Mouse (Mus musculus) small intestine, adult 2 months (tissue): ENCODE results near the gene Kcnk7.

Source experiments
- CTCF ChIP-seq: fragments of 200-500 bp; IDR thresholded peaks from 2 replicates; pipeline ENCODE4 v1.5.1; 2012; ENCODE audit warnings: low read depth, mild to moderate bottlenecking, control low read depth, inconsistent platforms, low read length, moderate library complexity, mixed read lengths; ENCODE audit not compliant: insufficient replicate concordance, insufficient read length; ENCODE audit errors: extremely low read depth
- POLR2A ChIP-seq: fragments of 200-500 bp; IDR thresholded peaks from 2 replicates; pipeline ENCODE4 v1.6.1; 2012; ENCODE audit warnings: low read depth, mild to moderate bottlenecking, control low read depth, inconsistent platforms, low read length, moderate library complexity

GRCm38 (mm10) chr19:5695849-5696462, 8.2 kb upstream of the Kcnk7 start:
- TF ChIP-seq CTCF (no peak), POLR2A (no peak)
